Mouse (Mus musculus): ENCODE results near the gene Fgb.

DNA sequence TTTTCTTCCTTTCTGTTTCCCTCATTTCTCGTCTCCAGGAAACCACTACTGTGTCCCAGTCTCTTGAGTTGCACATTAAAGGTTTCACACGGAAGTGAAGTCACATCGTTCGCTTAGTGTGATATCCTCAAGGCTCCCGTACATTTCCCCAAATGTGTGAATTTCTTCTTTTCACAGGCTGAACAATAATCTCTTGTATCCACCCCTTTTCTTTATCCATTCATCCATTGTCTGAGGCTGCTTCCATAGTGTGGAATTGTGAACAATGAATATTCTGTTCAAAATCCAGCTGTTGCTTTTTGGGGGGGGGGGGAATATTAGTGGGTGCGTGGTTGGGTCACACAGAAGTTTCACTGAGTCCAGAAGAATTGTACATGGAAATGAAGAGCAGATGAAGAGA, 24.6 kb downstream of the Fgb start:
- TF ChIP-seq USF1 (IDR thresholded peaks at IDR 0.05; ENCODE audit: low read depth) (no peak), POLR2A (IDR thresholded peaks at IDR 0.05; ENCODE audit: insufficient read length, low read depth) (no peak), POLR2AphosphoS2 (IDR thresholded peaks at IDR 0.05; ENCODE audit: insufficient read length, low read depth) (no peak), TCF12 (IDR thresholded peaks at IDR 0.05; ENCODE audit: insufficient read depth, poor library complexity, severe bottlenecking) (no peak), MAX (IDR thresholded peaks at IDR 0.05; ENCODE audit: low read depth) (no peak), E2F4 (IDR thresholded peaks at IDR 0.05; ENCODE audit: insufficient read depth) (no peak)
